Comparison of ENCODE assay signal across 8 mouse cellular contexts in genomic region chr13:55369531-55370114, GRCm38 (mm10). TPM values are rescaled to one million over a fixed set of nuclear protein-coding genes. Genes with fewer than 3 reads are reported as not detected.
A peak's percentile ranks its signal among the peaks of the same experiment; 100 is the strongest.
DNase-seq lines count a peak whose midpoint lies in the region; ATAC-seq and TF ChIP-seq lines count a peak whose summit lies in the region.

Gene Rgs14 (plus strand): TSS chr13:55369732.

- peak; percentile 33 for DNase-seq in adrenal gland, postnatal 14 days
- DNase-seq in adrenal gland, postnatal 10 days = no peak
- DNase-seq in heart, postnatal 0 days (ENCODE audit: low spot score) = no peak
- peak; percentile 64 to 69 for DNase-seq in right cerebral cortex, postnatal 10 days (ENCODE audit: low spot score in 2 of 2)
- no peak for DNase-seq in cerebellum, adult 8-10 months
- DNase-seq in hindbrain, embryonic 11.5 days (ENCODE audit: low spot score) = no peak

- TF ChIP-seq POLR2A in bone marrow, adult 2 months (IDR thresholded peaks at IDR 0.05; ENCODE audit: borderline replicate concordance, control insufficient read depth, low read depth, low read length) = peak; percentile 79; the same call in 1 of the 2 replicates

- no peaks in the 10 kb centered on the region for H3K36me3 ChIP-seq in heart, postnatal 0 days (replicated peaks; ENCODE audit: control insufficient read depth, insufficient read depth, low read length)
- H3K36me3 ChIP-seq in liver, embryonic 12.5 days = no peaks in the 10 kb centered on the region
- H3K36me3 ChIP-seq in hindbrain, embryonic 11.5 days (ENCODE audit: control insufficient read depth, insufficient read depth, low read length) = no peaks in the 10 kb centered on the region

- H3K9me3 ChIP-seq in heart, postnatal 0 days (replicated peaks; ENCODE audit: control insufficient read depth, low read length) = no peaks in the 10 kb centered on the region
- no peaks in the 10 kb centered on the region for H3K9me3 ChIP-seq in liver, embryonic 12.5 days (replicated peaks)
- H3K9me3 ChIP-seq in hindbrain, embryonic 11.5 days (ENCODE audit: control insufficient read depth, low read length) = no peaks in the 10 kb centered on the region

- TF ChIP-seq EP300 in heart, postnatal 0 days (IDR thresholded peaks at IDR 0.05; ENCODE audit: low read depth) = no peak

- no peak within 1 kb of the TSS for H3K9ac ChIP-seq in heart, postnatal 0 days (replicated peaks; ENCODE audit: low read depth, low read length)
- H3K9ac ChIP-seq in liver, embryonic 12.5 days = peak within 1 kb of the TSS; percentile 47
- no peak within 1 kb of the TSS for H3K9ac ChIP-seq in hindbrain, embryonic 11.5 days (ENCODE audit: low read depth, low read length)

- peak within 1 kb of the TSS; percentile 29 for H3K4me2 ChIP-seq in heart, postnatal 0 days (ENCODE audit: low read depth, low read length)
- peak within 1 kb of the TSS; percentile 69 for H3K4me2 ChIP-seq in liver, embryonic 12.5 days
- no peak within 1 kb of the TSS for H3K4me2 ChIP-seq in hindbrain, embryonic 11.5 days (replicated peaks; ENCODE audit: low read depth, low read length)

- H3K27me3 ChIP-seq in heart, postnatal 0 days (ENCODE audit: control insufficient read depth, insufficient read depth, low read length) = peaks cover 23% of the 10 kb centered on the region; the same call in 1 of the 2 replicates
- peaks cover 25% of the 10 kb centered on the region for H3K27me3 ChIP-seq in liver, embryonic 12.5 days (replicated peaks)
- peaks cover 3% of the 10 kb centered on the region; the same call in 1 of the 2 replicates for H3K27me3 ChIP-seq in hindbrain, embryonic 11.5 days (ENCODE audit: control insufficient read depth, insufficient read depth, low read length)

- no peak for ATAC-seq in heart, postnatal 0 days (ENCODE audit: insufficient read depth, low read depth)
- ATAC-seq in liver, embryonic 12.5 days = peak; percentile 82
- ATAC-seq in hindbrain, embryonic 11.5 days (ENCODE audit: low FRiP score) = no peak

- H3K27ac ChIP-seq in bone marrow, adult 2 months (ENCODE audit: control insufficient read depth, insufficient read depth, low read depth, low read length, poor library complexity) = peak within 1 kb of the TSS; percentile 94
- H3K27ac ChIP-seq in heart, postnatal 0 days (ENCODE audit: low read depth) = no peak within 1 kb of the TSS
- peak within 1 kb of the TSS; percentile 58 for H3K27ac ChIP-seq in liver, embryonic 12.5 days
- no peak within 1 kb of the TSS for H3K27ac ChIP-seq in hindbrain, embryonic 11.5 days (ENCODE audit: low read depth, low read length)

- H3K4me3 ChIP-seq in bone marrow, adult 2 months (replicated peaks; ENCODE audit: control insufficient read depth, low read depth, low read length) = peak within 1 kb of the TSS; percentile 75
- H3K4me3 ChIP-seq in heart, postnatal 0 days (ENCODE audit: low read depth, low read length) = peak within 1 kb of the TSS; percentile 29
- H3K4me3 ChIP-seq in liver, embryonic 12.5 days = peak within 1 kb of the TSS; percentile 44
- H3K4me3 ChIP-seq in hindbrain, embryonic 11.5 days (ENCODE audit: low read depth, low read length) = no peak within 1 kb of the TSS

- no peak for TF ChIP-seq CTCF in bone marrow, adult 2 months (IDR thresholded peaks at IDR 0.05; ENCODE audit: control insufficient read depth, insufficient read depth, low read length)
- TF ChIP-seq CTCF in heart, postnatal 0 days (IDR thresholded peaks at IDR 0.05; ENCODE audit: low read depth) = no peak

- H3K4me1 ChIP-seq in bone marrow, adult 2 months (ENCODE audit: control insufficient read depth, insufficient read depth, low read length) = peaks cover 19% of the 10 kb centered on the region
- no peaks in the 10 kb centered on the region for H3K4me1 ChIP-seq in heart, postnatal 0 days (ENCODE audit: control insufficient read depth, insufficient read depth)
- peaks cover 38% of the 10 kb centered on the region for H3K4me1 ChIP-seq in liver, embryonic 12.5 days
- H3K4me1 ChIP-seq in hindbrain, embryonic 11.5 days (replicated peaks; ENCODE audit: control insufficient read depth, insufficient read depth, low read length) = no peaks in the 10 kb centered on the region

- WGBS in bone marrow, adult 2 months = 0% methylated on average over 13 of the region's 13 CpGs
- 43% methylated on average over 13 of the region's 13 CpGs for WGBS in heart, postnatal 0 days
- 14% methylated on average over 13 of the region's 13 CpGs for WGBS in liver, embryonic 12.5 days (ENCODE audit: insufficient replicate concordance)
- WGBS in hindbrain, embryonic 11.5 days = 66% methylated on average over 13 of the region's 13 CpGs

RNA-seq across cellular contexts. Expression of gene Rgs14, which starts in this region (rescaled TPM):
- total RNA-seq in adrenal gland, postnatal 14 days (2021) = 0.44 and 4.5 TPM in 2 replicates
- 1 to 10 TPM; 1.9 to 2.6 TPM for total RNA-seq in adrenal gland, postnatal 10 days (2021)
- 20.6 and 51.6 TPM in 2 replicates for polyA plus RNA-seq in bone marrow, adult 2 months (2011; ENCODE audit: insufficient read depth, insufficient read length, low replicate concordance, missing spikeins)
- total RNA-seq in heart, postnatal 0 days (2014; rRNA removed; ENCODE audit: low replicate concordance) = 0.46 and 1.1 TPM in 2 replicates
- polyA plus RNA-seq in heart, postnatal 0 days (2015; fragmentation: Nextera tagmentation; extraction: Ambion mirVana) = 0.30 and 0.32 TPM in 2 replicates
- 1.9 and 2.5 TPM in 2 replicates for polyA plus RNA-seq in liver, embryonic 12.5 days (2016; fragmentation: Nextera tagmentation; extraction: Ambion mirVana)
- 0.42 and 0.48 TPM in 2 replicates for polyA plus RNA-seq in hindbrain, embryonic 11.5 days (2014; fragmentation: Nextera tagmentation; extraction: Ambion mirVana)

Comparison
In these comparisons a context has a peak if more than half of its experiments do, and no peak if none do; other contexts are left out.
1. DNase-seq: peak in adrenal gland, postnatal 14 days (single experiment) and right cerebral cortex, postnatal 10 days (2 of 2); none in adrenal gland, postnatal 10 days (single experiment), heart, postnatal 0 days (single experiment), cerebellum, adult 8-10 months (single experiment) and hindbrain, embryonic 11.5 days (single experiment).
2. H3K27ac ChIP-seq: peak in bone marrow, adult 2 months (single experiment) and liver, embryonic 12.5 days (single experiment); none in heart, postnatal 0 days (single experiment) and hindbrain, embryonic 11.5 days (single experiment).